Mouse (Mus musculus) testis, adult 2 months (tissue): ENCODE data around the gene Bmpr2. TPM values are rescaled to one million over a fixed set of nuclear protein-coding genes. Genes with fewer than 3 reads are reported as not detected.

Source experiments
- H3K27ac ChIP-seq: fragments of 200-500 bp; 2 replicates; pipeline ENCODE4 v1.5.1; 2012; ENCODE audit warnings: low read depth, low read length; ENCODE audit not compliant: control insufficient read depth, insufficient read depth
- H3K27me3 ChIP-seq: fragments of 200-500 bp; 2 replicates; pipeline ENCODE4 v1.6.1; 2012; ENCODE audit warnings: mild to moderate bottlenecking, low read length, moderate library complexity; ENCODE audit not compliant: control insufficient read depth, insufficient read depth
- H3K36me3 ChIP-seq: fragments of 200-500 bp; 2 replicates; pipeline ENCODE4 v1.6.1; 2012; ENCODE audit warnings: mild to moderate bottlenecking, low read length; ENCODE audit not compliant: control insufficient read depth, insufficient read depth
- H3K4me1 ChIP-seq: fragments of 200-500 bp; 2 replicates; pipeline ENCODE4 v1.6.1; 2012; ENCODE audit warnings: low read length; ENCODE audit not compliant: control insufficient read depth, insufficient read depth
- H3K4me3 ChIP-seq: fragments of 200-500 bp; 2 replicates; pipeline ENCODE4 v1.5.1; 2012; ENCODE audit warnings: low read depth, mild to moderate bottlenecking, low read length, moderate library complexity, mixed read lengths; ENCODE audit not compliant: control insufficient read depth
- CTCF ChIP-seq: fragments of 200-500 bp; IDR thresholded peaks from 2 replicates; pipeline ENCODE4 v1.5.1; 2012; ENCODE audit warnings: low read depth, mild to moderate bottlenecking, inconsistent platforms, low read length, moderate library complexity; ENCODE audit not compliant: control insufficient read depth, insufficient read depth, insufficient replicate concordance
- POLR2A ChIP-seq: fragments of 200-500 bp; IDR thresholded peaks from 2 replicates; pipeline ENCODE4 v1.6.1; 2012; ENCODE audit warnings: low read depth, mild to moderate bottlenecking, inconsistent platforms, low read length, moderate library complexity; ENCODE audit not compliant: control insufficient read depth
- polyA plus RNA-seq: library from polyadenylated mRNA; depleted of rRNA; stranded (reverse); fragments of >200 nt; gene quantifications from 2 replicates; pipeline ENCODE4 v1.2.3, GENCODE M21; 2012

Bmpr2 gene
- polyA plus RNA-seq, 1 experiment, result 1.8 TPM

DNA sequence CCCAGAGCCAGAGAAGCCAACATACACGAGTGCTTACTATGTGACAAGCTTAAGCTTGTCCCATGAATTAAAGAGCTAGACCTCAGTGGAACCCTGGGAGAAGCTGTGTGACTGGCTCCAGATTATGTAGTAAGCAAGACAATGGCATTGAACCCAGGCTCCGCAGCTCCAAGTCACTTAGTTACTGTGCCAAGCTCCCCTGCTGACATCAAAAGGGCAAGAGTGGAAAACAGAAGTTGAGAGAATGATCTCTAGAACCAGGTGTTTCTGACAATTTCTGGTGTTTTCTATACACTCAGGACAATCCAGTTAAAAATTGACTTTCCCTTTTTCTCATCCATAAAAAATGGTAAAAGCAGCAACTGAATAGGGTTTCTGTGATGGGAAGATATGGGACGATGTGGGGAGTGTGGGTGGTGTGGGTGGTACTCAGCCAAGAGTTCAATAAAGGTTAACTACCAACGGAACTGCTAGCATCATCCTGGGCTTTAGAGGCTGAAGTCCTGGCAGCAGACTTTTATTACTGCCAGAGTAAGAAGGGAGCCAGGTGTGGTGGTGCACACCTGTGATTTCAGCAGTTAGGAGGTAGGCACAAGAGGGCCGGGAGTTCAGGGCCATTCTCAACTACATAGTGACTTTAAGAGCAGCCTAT lies 134.1 kb downstream of the Bmpr2 start:
- no peak for TF ChIP-seq CTCF
- no peak for TF ChIP-seq POLR2A
- Histone ChIP-seq H3K36me3 (no peaks in the 10 kb centered on the region), H3K4me1 (no peaks in the 10 kb centered on the region), H3K27ac (no peak overlapping the region), H3K4me3 (no peak overlapping the region), H3K27me3 (no peaks in the 10 kb centered on the region)

- no peaks in the 10 kb centered on the region for H3K36me3 ChIP-seq
- H3K27me3 ChIP-seq, result no peaks in the 10 kb centered on the region
- TF ChIP-seq POLR2A (no peak), CTCF (no peak)
- H3K4me1 ChIP-seq, result no peaks in the 10 kb centered on the region
- no peak overlapping the region for H3K27ac ChIP-seq
- H3K4me3 ChIP-seq, result no peak overlapping the region
These were observed 136.5 kb downstream of the Bmpr2 start for GRCm38 (mm10) chr1:59899679-59900078.

GRCm38 (mm10) chr1:59901082-59901876 lies 138.1 kb downstream of the Bmpr2 start:
- TF ChIP-seq CTCF (no peak), POLR2A (no peak)
- no peaks in the 10 kb centered on the region for H3K36me3 ChIP-seq
- H3K27me3 ChIP-seq, result no peaks in the 10 kb centered on the region
- H3K4me1 ChIP-seq, result no peaks in the 10 kb centered on the region
- H3K4me3 ChIP-seq, result no peak overlapping the region
- no peak overlapping the region for H3K27ac ChIP-seq

DNA sequence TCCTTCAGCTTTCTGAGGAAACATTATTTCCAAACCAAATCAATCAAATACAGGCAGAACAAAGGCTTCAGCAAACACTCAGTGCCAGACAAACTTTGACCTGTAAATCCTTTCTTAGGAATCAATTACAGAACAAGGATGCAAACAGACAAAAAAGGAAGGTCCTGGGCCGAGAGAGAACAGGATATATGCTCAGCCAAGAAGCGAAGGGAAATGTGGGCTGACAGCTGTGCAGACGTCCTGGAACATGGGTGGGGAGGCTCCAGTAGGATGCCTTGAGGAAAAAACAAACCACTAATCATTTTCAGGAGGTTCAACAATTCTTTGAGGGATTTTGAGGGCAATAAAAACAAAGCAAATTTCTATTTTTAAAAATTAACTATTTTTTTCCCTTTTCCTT lies 139.4 kb downstream of the Bmpr2 start:
- Histone ChIP-seq H3K27ac (no peak overlapping the region), H3K4me3 (no peak overlapping the region), H3K4me1 (no peaks in the 10 kb centered on the region), H3K27me3 (no peaks in the 10 kb centered on the region), H3K36me3 (no peaks in the 10 kb centered on the region)
- no peak for TF ChIP-seq CTCF
- TF ChIP-seq POLR2A, result no peak

DNA sequence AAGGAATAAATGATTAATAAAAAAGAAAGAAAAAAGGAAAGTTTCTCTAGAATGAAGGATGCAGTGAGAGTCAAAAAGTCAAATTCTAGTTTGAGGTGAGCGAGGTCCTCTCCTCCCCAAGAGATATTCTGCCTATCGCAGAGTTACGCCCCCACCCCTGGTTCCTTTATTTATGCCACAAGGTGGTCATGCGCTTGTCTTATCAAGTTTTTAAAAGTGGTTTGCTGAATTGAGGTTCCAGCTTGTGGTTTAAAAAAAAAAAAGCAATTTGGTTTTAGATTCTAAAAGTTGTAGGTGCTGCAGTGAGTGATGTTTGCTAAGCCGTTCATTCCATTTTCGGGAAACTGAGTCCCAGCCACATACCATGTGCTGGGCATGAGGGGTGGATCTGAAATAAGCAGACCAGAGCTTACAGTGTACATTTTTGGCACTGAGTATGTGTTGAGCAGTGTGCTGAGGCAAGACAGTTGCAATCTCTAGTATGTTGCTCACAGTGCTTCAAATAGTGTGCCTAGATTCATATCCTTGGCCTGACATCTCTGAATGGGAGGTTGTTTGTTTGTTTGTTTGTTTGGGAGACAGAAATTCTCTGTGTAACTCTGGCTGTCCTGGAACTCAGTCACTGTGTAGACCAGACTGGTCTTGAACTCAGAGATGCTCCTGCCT lies 141.6 kb downstream of the Bmpr2 start:
- no peak overlapping the region for H3K4me3 ChIP-seq
- no peak overlapping the region for H3K27ac ChIP-seq
- H3K4me1 ChIP-seq, result no peaks in the 10 kb centered on the region
- TF ChIP-seq CTCF (no peak), POLR2A (no peak)
- no peaks in the 10 kb centered on the region for H3K36me3 ChIP-seq
- H3K27me3 ChIP-seq, result no peaks in the 10 kb centered on the region

GRCm38 (mm10) chr1:59905916-59906315 lies 142.7 kb downstream of the Bmpr2 start:
- Histone ChIP-seq H3K27ac (no peak overlapping the region), H3K4me1 (no peaks in the 10 kb centered on the region), H3K27me3 (no peaks in the 10 kb centered on the region), H3K36me3 (no peaks in the 10 kb centered on the region), H3K4me3 (no peak overlapping the region)
- TF ChIP-seq CTCF (no peak), POLR2A (no peak)

- Histone ChIP-seq H3K27me3 (no peaks in the 10 kb centered on the region), H3K36me3 (no peaks in the 10 kb centered on the region), H3K4me1 (no peaks in the 10 kb centered on the region), H3K27ac (no peak overlapping the region), H3K4me3 (no peak overlapping the region)
- TF ChIP-seq CTCF (no peak), POLR2A (no peak)
These were observed 143.8 kb downstream of the Bmpr2 start for GRCm38 (mm10) chr1:59906819-59907521.
